Comparison of ENCODE assay signal across 9 mouse cellular contexts in genomic region chr1:183072263-183073050, GRCm38 (mm10).
DNase-seq lines count a peak whose midpoint lies in the region; ATAC-seq and TF ChIP-seq lines count a peak whose summit lies in the region.
"Had no signal": no experiment of that assay in that cellular context is flagged by ENCODE, and none has a peak within 500 bp of the region (broad histone marks: within the 10 kb centered on the region; RNA-seq: fewer than 3 reads in every experiment).

No protein-coding gene starts in this region.

- no peaks in the 10 kb centered on the region for H3K36me3 ChIP-seq in lung, postnatal 0 days (ENCODE audit: insufficient read depth, low read length)
- H3K36me3 ChIP-seq in forebrain, postnatal 0 days (ENCODE audit: insufficient read depth): no peaks in the 10 kb centered on the region
- H3K36me3 ChIP-seq in hindbrain, embryonic 16.5 days (ENCODE audit: control insufficient read depth, insufficient read depth, low read length): no peaks in the 10 kb centered on the region
- H3K36me3 ChIP-seq: midbrain, embryonic 12.5 days had no signal

- H3K4me1 ChIP-seq in lung, postnatal 0 days (ENCODE audit: insufficient read depth, low read depth, low read length): peaks cover 6% of the 10 kb centered on the region; the same call in 1 of the 2 replicates
- H3K4me1 ChIP-seq in forebrain, postnatal 0 days (ENCODE audit: insufficient read depth): no peaks in the 10 kb centered on the region
- H3K4me1 ChIP-seq in hindbrain, embryonic 16.5 days (ENCODE audit: control insufficient read depth, insufficient read depth, low read depth, low read length): peaks cover 4% of the 10 kb centered on the region

- WGBS in lung, postnatal 0 days: 43% methylated on average over 12 of the region's 12 CpGs
- 82% methylated on average over 12 of the region's 12 CpGs for WGBS in forebrain, postnatal 0 days
- WGBS in hindbrain, embryonic 16.5 days: 74% methylated on average over 12 of the region's 12 CpGs

- H3K4me3 ChIP-seq in lung, postnatal 0 days (ENCODE audit: low read depth, low read length): no peak overlapping the region
- no peak overlapping the region for H3K4me3 ChIP-seq in forebrain, postnatal 0 days (ENCODE audit: low read depth, low read length)
- no peak overlapping the region for H3K4me3 ChIP-seq in hindbrain, embryonic 16.5 days (ENCODE audit: low read length)
- H3K4me3 ChIP-seq: midbrain, embryonic 12.5 days had no signal

- ATAC-seq in lung, postnatal 0 days: peak; percentile 87
- no peak for ATAC-seq in forebrain, postnatal 0 days
- no peak for ATAC-seq in hindbrain, embryonic 16.5 days

- no peak overlapping the region for H3K27ac ChIP-seq in lung, postnatal 0 days (ENCODE audit: low read length)
- H3K27ac ChIP-seq in forebrain, postnatal 0 days (ENCODE audit: low read depth, low read length): no peak overlapping the region
- no peak overlapping the region for H3K27ac ChIP-seq in hindbrain, embryonic 16.5 days (ENCODE audit: low read depth, low read length)
- H3K27ac ChIP-seq: midbrain, embryonic 12.5 days had no signal

- TF ChIP-seq EP300 in lung, postnatal 0 days (IDR thresholded peaks at IDR 0.05): no peak

- no peaks in the 10 kb centered on the region for H3K9me3 ChIP-seq in lung, postnatal 0 days (ENCODE audit: low read length)
- no peaks in the 10 kb centered on the region for H3K9me3 ChIP-seq in forebrain, postnatal 0 days (ENCODE audit: low read length)
- no peaks in the 10 kb centered on the region for H3K9me3 ChIP-seq in hindbrain, embryonic 16.5 days (ENCODE audit: control insufficient read depth, low read length)
- H3K9me3 ChIP-seq: midbrain, embryonic 12.5 days had no signal

- no peaks in the 10 kb centered on the region for H3K27me3 ChIP-seq in lung, postnatal 0 days (replicated peaks; ENCODE audit: insufficient read depth, low read length)
- no peaks in the 10 kb centered on the region for H3K27me3 ChIP-seq in forebrain, postnatal 0 days (ENCODE audit: insufficient read depth, low read length)
- no peaks in the 10 kb centered on the region for H3K27me3 ChIP-seq in hindbrain, embryonic 16.5 days (replicated peaks; ENCODE audit: control insufficient read depth, insufficient read depth, low read length)
- H3K27me3 ChIP-seq: midbrain, embryonic 12.5 days had no signal

- TF ChIP-seq CTCF in lung, postnatal 0 days (IDR thresholded peaks at IDR 0.05): no peak
- TF ChIP-seq CTCF in forebrain, postnatal 0 days (IDR thresholded peaks at IDR 0.05; ENCODE audit: low read depth): no peak

- no peak overlapping the region for H3K4me2 ChIP-seq in lung, postnatal 0 days (replicated peaks; ENCODE audit: low read depth, low read length)
- H3K4me2 ChIP-seq in forebrain, postnatal 0 days (ENCODE audit: low read depth): no peak overlapping the region
- H3K4me2 ChIP-seq in hindbrain, embryonic 16.5 days (ENCODE audit: low read length): no peak overlapping the region
- H3K4me2 ChIP-seq: midbrain, embryonic 12.5 days had no signal

- H3K9ac ChIP-seq in lung, postnatal 0 days (replicated peaks; ENCODE audit: low read depth): no peak overlapping the region
- no peak overlapping the region for H3K9ac ChIP-seq in forebrain, postnatal 0 days
- H3K9ac ChIP-seq in hindbrain, embryonic 16.5 days (ENCODE audit: low read depth, low read length): no peak overlapping the region
- H3K9ac ChIP-seq: midbrain, embryonic 12.5 days had no signal

- DNase-seq in adipocyte (ENCODE audit: low spot score): peak; percentile 65
- peak; percentile 16 to 34 for DNase-seq in gastrocnemius, adult 8-10 months (ENCODE audit: low spot score in 2 of 2)
- DNase-seq in kidney, adult 11 months: peak; percentile 65
- peak; percentile 75 for DNase-seq in lung, postnatal 0 days (ENCODE audit: low spot score)
- no peak for DNase-seq in forebrain, postnatal 0 days
- DNase-seq in Muller cell, postnatal 12 days (ENCODE audit: inconsistent ontology term): no peak
- no peak for DNase-seq in ovary, adult 18-20 months (ENCODE audit: low spot score)

Comparison
In these comparisons a context has a peak if more than half of its experiments do, and no peak if none do; other contexts are left out.
1. DNase-seq: peak in adipocyte (single experiment), gastrocnemius, adult 8-10 months (2 of 2), kidney, adult 11 months (single experiment) and lung, postnatal 0 days (single experiment); none in forebrain, postnatal 0 days (single experiment), Muller cell, postnatal 12 days (single experiment) and ovary, adult 18-20 months (single experiment).